Mouse (Mus musculus) megakaryocyte, embryonic 14.5 days (primary cell): Measurements from ENCODE around the gene Nme9. TPM values are rescaled to one million over a fixed set of nuclear protein-coding genes. Genes with fewer than 3 reads are reported as not detected.

Source experiments
- H3K27me3 ChIP-seq: replicated peaks from 2 replicates; pipeline ENCODE3; 2012; ENCODE audit warnings: inconsistent platforms
- H3K36me3 ChIP-seq: replicated peaks from 2 replicates; pipeline ENCODE3; 2012; ENCODE audit warnings: low read length, inconsistent platforms, mixed read lengths
- H3K4me1 ChIP-seq: 2 replicates; pipeline ENCODE4 v1.6.1; 2012; ENCODE audit warnings: inconsistent platforms
- H3K4me3 ChIP-seq: replicated peaks from 2 replicates; pipeline ENCODE3; 2012; ENCODE audit warnings: moderate library complexity, mild to moderate bottlenecking, inconsistent platforms
- H3K9me3 ChIP-seq: 2 replicates; pipeline ENCODE4 v1.6.1; 2012; ENCODE audit warnings: inconsistent platforms
- FLI1 ChIP-seq: IDR thresholded peaks from 2 replicates; pipeline ENCODE4 v1.6.1; 2012; ENCODE audit warnings: low read length, inconsistent platforms, mixed read lengths
- GATA1 ChIP-seq: IDR thresholded peaks from 3 replicates; pipeline ENCODE4 v1.6.1; 2012; ENCODE audit warnings: mixed read lengths, low read length, inconsistent platforms, borderline replicate concordance
- polyA plus RNA-seq: library from polyadenylated mRNA; stranded (reverse); fragments of >175 nt; gene quantifications from 2 replicates; pipeline ENCODE4 v1.2.3, GENCODE M21; 2012; ENCODE audit warnings: low replicate concordance; ENCODE audit not compliant: insufficient read depth

Nme9 gene
- not detected in 2 replicates for polyA plus RNA-seq

GRCm38 (mm10) chr9:99451161-99451560 is at the start of gene Nme9:
TSS of gene Nme9 (plus strand) at chr9:99451475.
- H3K36me3 ChIP-seq, result no peaks in the 10 kb centered on the region
- peak within 1 kb of the TSS; percentile 60 for H3K4me3 ChIP-seq
- TF ChIP-seq GATA1 (no peak), FLI1 (no peak)
- H3K27me3 ChIP-seq, result peaks cover 41% of the 10 kb centered on the region
- peaks cover 7% of the 10 kb centered on the region; the same call in 1 of the 2 replicates for H3K4me1 ChIP-seq
- H3K9me3 ChIP-seq, result no peaks in the 10 kb centered on the region

GRCm38 (mm10) chr9:99409280-99409679 is 42.0 kb upstream of the Nme9 start:
- Histone ChIP-seq H3K27me3 (peaks cover 17% of the 10 kb centered on the region), H3K36me3 (no peaks in the 10 kb centered on the region), H3K9me3 (no peaks in the 10 kb centered on the region), H3K4me1 (no peaks in the 10 kb centered on the region; the same call in 1 of the 2 replicates), H3K4me3 (no peak overlapping the region)
- TF ChIP-seq GATA1, result no peak
- no peak for TF ChIP-seq FLI1

- no peaks in the 10 kb centered on the region for H3K36me3 ChIP-seq
- no peaks in the 10 kb centered on the region; the same call in 1 of the 2 replicates for H3K4me1 ChIP-seq
- peaks cover 22% of the 10 kb centered on the region for H3K27me3 ChIP-seq
- no peaks in the 10 kb centered on the region for H3K9me3 ChIP-seq
- no peak for TF ChIP-seq GATA1
- no peak for TF ChIP-seq FLI1
- H3K4me3 ChIP-seq, result no peak overlapping the region
Measured at GRCm38 (mm10) chr9:99411093-99411492, 40.2 kb upstream of the Nme9 start.

GRCm38 (mm10) chr9:99411785-99412184 is 39.5 kb upstream of the Nme9 start:
- Histone ChIP-seq H3K4me1 (no peaks in the 10 kb centered on the region; the same call in 1 of the 2 replicates), H3K36me3 (no peaks in the 10 kb centered on the region), H3K27me3 (peaks cover 23% of the 10 kb centered on the region), H3K9me3 (no peaks in the 10 kb centered on the region), H3K4me3 (no peak overlapping the region)
- TF ChIP-seq FLI1, result no peak
- TF ChIP-seq GATA1, result no peak

- no peaks in the 10 kb centered on the region; the same call in 1 of the 2 replicates for H3K4me1 ChIP-seq
- no peaks in the 10 kb centered on the region for H3K9me3 ChIP-seq
- no peaks in the 10 kb centered on the region for H3K36me3 ChIP-seq
- peaks cover 57% of the 10 kb centered on the region for H3K27me3 ChIP-seq
- no peak for TF ChIP-seq GATA1
- no peak for TF ChIP-seq FLI1
- no peak overlapping the region for H3K4me3 ChIP-seq
Measured at GRCm38 (mm10) chr9:99416809-99417208, 34.5 kb upstream of the Nme9 start.

GRCm38 (mm10) chr9:99417288-99417846 is 33.9 kb upstream of the Nme9 start:
- Histone ChIP-seq H3K9me3 (no peaks in the 10 kb centered on the region), H3K4me3 (no peak overlapping the region), H3K36me3 (no peaks in the 10 kb centered on the region), H3K27me3 (peaks cover 59% of the 10 kb centered on the region), H3K4me1 (no peaks in the 10 kb centered on the region; the same call in 1 of the 2 replicates)
- TF ChIP-seq FLI1, result no peak
- TF ChIP-seq GATA1, result no peak

- Histone ChIP-seq H3K4me1 (no peaks in the 10 kb centered on the region; the same call in 1 of the 2 replicates), H3K9me3 (no peaks in the 10 kb centered on the region), H3K36me3 (no peaks in the 10 kb centered on the region), H3K4me3 (no peak overlapping the region), H3K27me3 (peaks cover 54% of the 10 kb centered on the region)
- no peak for TF ChIP-seq FLI1
- no peak for TF ChIP-seq GATA1
Measured at GRCm38 (mm10) chr9:99418377-99418776, 32.9 kb upstream of the Nme9 start.

- Histone ChIP-seq H3K27me3 (peaks cover 67% of the 10 kb centered on the region), H3K4me3 (no peak overlapping the region), H3K36me3 (no peaks in the 10 kb centered on the region), H3K9me3 (no peaks in the 10 kb centered on the region), H3K4me1 (no peaks in the 10 kb centered on the region; the same call in 1 of the 2 replicates)
- TF ChIP-seq GATA1, result no peak
Measured at GRCm38 (mm10) chr9:99419951-99420701, 31.1 kb upstream of the Nme9 start.

- no peaks in the 10 kb centered on the region for H3K36me3 ChIP-seq
Measured at GRCm38 (mm10) chr9:99421914-99422313, 29.4 kb upstream of the Nme9 start.

More at GRCm38 (mm10) chr9:99421914-99422313, 29.4 kb upstream of the Nme9 start:
- Histone ChIP-seq H3K4me1 (no peaks in the 10 kb centered on the region; the same call in 1 of the 2 replicates), H3K27me3 (peaks cover 67% of the 10 kb centered on the region), H3K9me3 (no peaks in the 10 kb centered on the region), H3K4me3 (no peak overlapping the region)
- TF ChIP-seq FLI1 (no peak), GATA1 (no peak)
